Mouse (Mus musculus): ENCODE measurements around the gene Cfap58.

GRCm38 (mm10) chr19:47910117-47910618 lies 27.3 kb upstream of the Cfap58 start:
- TF ChIP-seq MAX (IDR thresholded peaks at IDR 0.05; ENCODE audit: low read depth) (no peak), POLR2A (IDR thresholded peaks at IDR 0.05; ENCODE audit: insufficient read length, low read depth) (no peak), MYOG (IDR thresholded peaks at IDR 0.05; ENCODE audit: control insufficient read depth in 1 of 3, insufficient read depth in 1 of 3, insufficient read length in 2 of 3, low read depth in 2 of 3) (no peak), TCF3 (IDR thresholded peaks at IDR 0.05; ENCODE audit: insufficient read length, low read depth) (no peak), TCF12 (IDR thresholded peaks at IDR 0.05; ENCODE audit: insufficient read depth, poor library complexity, severe bottlenecking) (no peak), E2F4 (IDR thresholded peaks at IDR 0.05; ENCODE audit: insufficient read depth) (no peak), MYOD1 (IDR thresholded peaks at IDR 0.05; ENCODE audit: control insufficient read depth in 1 of 3, insufficient read length in 2 of 3, low read depth in 2 of 3) (no peak), POLR2AphosphoS2 (IDR thresholded peaks at IDR 0.05; ENCODE audit: insufficient read length, low read depth) (no peak), USF1 (IDR thresholded peaks at IDR 0.05; ENCODE audit: low read depth) (no peak), CEBPB (IDR thresholded peaks at IDR 0.05; ENCODE audit: insufficient read depth, poor library complexity, severe bottlenecking) (no peak), SRF (IDR thresholded peaks at IDR 0.05; ENCODE audit: control insufficient read depth, insufficient read length, low read depth) (no peak), REST (IDR thresholded peaks at IDR 0.05; ENCODE audit: insufficient read depth, insufficient read length) (no peak)

Data from myocyte (in vitro differentiated cells).